Mouse (Mus musculus) stomach, embryonic 14.5 days (tissue): Measurements from ENCODE around the gene Fam43a. TPM values are rescaled to one million over a fixed set of nuclear protein-coding genes. Genes with fewer than 3 reads are reported as not detected.

Source experiments
- ATAC-seq: fragments of 200-750 bp; cut with Nextera tagmentation; 2 replicates; pipeline ENCODE4 v1.8.0; 2017; ENCODE audit warnings: low read depth, moderate TSS enrichment; ENCODE audit not compliant: insufficient number of reproducible peaks, insufficient read depth, low FRiP score
- H3K27ac ChIP-seq: fragments of 300-500 bp; sonication (generic); 2 replicates; pipeline ENCODE4 v1.5.1; 2014; ENCODE audit warnings: mild to moderate bottlenecking, low read length, moderate library complexity, mixed read lengths
- H3K27me3 ChIP-seq: fragments of 300-500 bp; sonication (generic); 2 replicates; pipeline ENCODE4 v1.6.1; 2014; ENCODE audit warnings: low read length, control low read depth, mixed read lengths; ENCODE audit not compliant: control insufficient read depth, insufficient read depth
- H3K36me3 ChIP-seq: fragments of 300-500 bp; sonication (generic); 2 replicates; pipeline ENCODE4 v1.6.1; 2014; ENCODE audit warnings: mild to moderate bottlenecking, control low read depth, low read length, moderate library complexity, mixed read lengths; ENCODE audit not compliant: control insufficient read depth, insufficient read depth
- H3K4me1 ChIP-seq: fragments of 300-500 bp; sonication (generic); 2 replicates; pipeline ENCODE4 v1.6.1; 2014; ENCODE audit warnings: low read length, control low read depth, mixed read lengths; ENCODE audit not compliant: control insufficient read depth, insufficient read depth
- H3K4me2 ChIP-seq: fragments of 300-500 bp; sonication (generic); replicated peaks from 2 replicates; pipeline ENCODE4 v1.6.1; 2014; ENCODE audit warnings: low read depth, low read length, control low read depth
- H3K4me3 ChIP-seq: fragments of 300-500 bp; sonication (generic); 2 replicates; pipeline ENCODE4 v1.5.1; 2014; ENCODE audit warnings: low read depth, low read length, control low read depth
- H3K9ac ChIP-seq: fragments of 300-500 bp; sonication (generic); replicated peaks from 2 replicates; pipeline ENCODE4 v1.6.1; 2014; ENCODE audit warnings: low read depth, mild to moderate bottlenecking, control low read depth, low read length, moderate library complexity, mixed read lengths
- H3K9me3 ChIP-seq: fragments of 300-500 bp; sonication (generic); 2 replicates; pipeline ENCODE4 v1.6.1; 2016; ENCODE audit warnings: low read depth, low read length, control low read depth; ENCODE audit not compliant: control insufficient read depth
- WGBS: fragments of 180-500 bp; shearing (Covaris S2); extraction: QIAGEN DNeasy Blood & Tissue Kit; methylation state at CpG from one replicate; pipeline ENCODE4 v1.1.7; 2014; 5-methylcytosine and 5-hydroxymethylcytosine counted together
- polyA plus RNA-seq: library from polyadenylated mRNA; unstranded; fragments of >200 nt; fragmentation: Nextera tagmentation; extraction: Ambion mirVana; gene quantifications from 2 replicates; pipeline ENCODE4 v1.2.1, GENCODE M21; 2014

Gene Fam43a
- polyA plus RNA-seq, 1 experiment from 2014 or later, result 11.3 TPM

GRCm38 (mm10) chr16:30645841-30646558 lies 46.5 kb downstream of the Fam43a start:
- Histone ChIP-seq H3K4me1 (0 out of 2 replicates have a peak, but pooled peaks cover 2% of the 10 kb centered on the region), H3K36me3 (no peaks in the 10 kb centered on the region), H3K27ac (no peak overlapping the region), H3K9me3 (no peaks in the 10 kb centered on the region), H3K27me3 (no peaks in the 10 kb centered on the region), H3K4me2 (no peak overlapping the region), H3K4me3 (no peak overlapping the region), H3K9ac (no peak overlapping the region)
- ATAC-seq, result no peak
- WGBS, result 32% methylated on average over 9 of the region's 9 CpGs

- WGBS, result 88% methylated on average over 3 of the region's 3 CpGs
- Histone ChIP-seq H3K4me2 (no peak overlapping the region), H3K4me1 (0 out of 2 replicates have a peak, but pooled peaks cover 2% of the 10 kb centered on the region), H3K9me3 (no peaks in the 10 kb centered on the region), H3K27ac (no peak overlapping the region), H3K9ac (no peak overlapping the region), H3K36me3 (no peaks in the 10 kb centered on the region), H3K27me3 (no peaks in the 10 kb centered on the region), H3K4me3 (no peak overlapping the region)
- no peak for ATAC-seq
These were observed 47.3 kb downstream of the Fam43a start for GRCm38 (mm10) chr16:30646856-30647255.

GRCm38 (mm10) chr16:30651292-30651691 lies 51.8 kb downstream of the Fam43a start:
- H3K9me3 ChIP-seq, result no peaks in the 10 kb centered on the region
- no peak overlapping the region for H3K4me2 ChIP-seq
- no peaks in the 10 kb centered on the region for H3K36me3 ChIP-seq
- 0 out of 2 replicates have a peak, but pooled peaks cover under 1% of the 10 kb centered on the region for H3K4me1 ChIP-seq
- 93% methylated on average over 1 of the region's 1 CpGs for WGBS
- no peaks in the 10 kb centered on the region for H3K27me3 ChIP-seq
- H3K9ac ChIP-seq, result no peak overlapping the region
- no peak for ATAC-seq
- H3K27ac ChIP-seq, result no peak overlapping the region
- H3K4me3 ChIP-seq, result no peak overlapping the region

Other genes starting within 250 kb of the Fam43a start
- 14.5 and 18.0 TPM in 2 replicates for gene Atp13a3, start 193.7 kb upstream of the Fam43a start, polyA plus RNA-seq
- gene Tmem44, start 48.9 kb upstream of the Fam43a start, polyA plus RNA-seq, result 15.2 and 16.0 TPM in 2 replicates
- 65.0 and 66.0 TPM in 2 replicates for gene Lsg1, start 12.1 kb upstream of the Fam43a start, polyA plus RNA-seq